Mouse (Mus musculus): ENCODE measurements at regions not wholly inside any gene's neighbourhood (a gene's known extent, or its start where the extent isn't known, plus 50 kb on each side); places are given as distances from the start of the nearest gene placed in this dataset.

GRCm38 (mm10) chrX:167069075-167069474 lies 140.0 kb downstream of the Tmsb4x start:
- 53% methylated on average over 2 of the region's 2 CpGs for WGBS
- no peak for ATAC-seq (replicated peaks; ENCODE audit: low FRiP score, low TSS enrichment, low read depth)

GRCm38 (mm10) chrX:167067918-167068317 lies 141.2 kb downstream of the Tmsb4x start:
- Histone ChIP-seq H3K9ac (ENCODE audit: low read length) (no peak overlapping the region), H3K4me1 (replicated peaks; ENCODE audit: control insufficient read depth, insufficient read depth, low read length) (no peaks in the 10 kb centered on the region), H3K36me3 (ENCODE audit: control insufficient read depth, insufficient read depth, low read length) (no peaks in the 10 kb centered on the region), H3K27ac (ENCODE audit: low read depth) (no peak overlapping the region), H3K4me2 (ENCODE audit: low read length) (no peak overlapping the region), H3K9me3 (ENCODE audit: control insufficient read depth, low read length) (no peaks in the 10 kb centered on the region), H3K4me3 (ENCODE audit: low read depth, low read length) (no peak overlapping the region), H3K27me3 (replicated peaks; ENCODE audit: control insufficient read depth, insufficient read depth, low read length) (peaks cover 17% of the 10 kb centered on the region; the same call in 1 of the 2 replicates)
- DNase-seq (ENCODE audit: low spot score) (no peak), ATAC-seq (replicated peaks; ENCODE audit: low FRiP score, low TSS enrichment, low read depth) (no peak)
- WGBS = 65% methylated on average over 3 of the region's 3 CpGs

More at GRCm38 (mm10) chrX:167069075-167069474, 140.0 kb downstream of the Tmsb4x start:
- Histone ChIP-seq H3K27ac (ENCODE audit: low read depth) (no peak overlapping the region), H3K4me2 (ENCODE audit: low read length) (no peak overlapping the region), H3K27me3 (replicated peaks; ENCODE audit: control insufficient read depth, insufficient read depth, low read length) (peaks cover 22% of the 10 kb centered on the region; the same call in 1 of the 2 replicates), H3K9ac (ENCODE audit: low read length) (no peak overlapping the region), H3K4me1 (replicated peaks; ENCODE audit: control insufficient read depth, insufficient read depth, low read length) (no peaks in the 10 kb centered on the region), H3K36me3 (ENCODE audit: control insufficient read depth, insufficient read depth, low read length) (no peaks in the 10 kb centered on the region), H3K9me3 (ENCODE audit: control insufficient read depth, low read length) (no peaks in the 10 kb centered on the region), H3K4me3 (ENCODE audit: low read depth, low read length) (no peak overlapping the region)
- no peak for DNase-seq (ENCODE audit: low spot score)

- ATAC-seq (replicated peaks; ENCODE audit: low FRiP score, low TSS enrichment, low read depth) = no peak
- Histone ChIP-seq H3K36me3 (ENCODE audit: control insufficient read depth, insufficient read depth, low read length) (no peaks in the 10 kb centered on the region), H3K4me2 (ENCODE audit: low read length) (no peak overlapping the region), H3K9ac (ENCODE audit: low read length) (no peak overlapping the region), H3K4me3 (ENCODE audit: low read depth, low read length) (no peak overlapping the region), H3K27me3 (replicated peaks; ENCODE audit: control insufficient read depth, insufficient read depth, low read length) (peaks cover 16% of the 10 kb centered on the region; the same call in 1 of the 2 replicates), H3K4me1 (replicated peaks; ENCODE audit: control insufficient read depth, insufficient read depth, low read length) (no peaks in the 10 kb centered on the region), H3K27ac (ENCODE audit: low read depth) (no peak overlapping the region), H3K9me3 (ENCODE audit: control insufficient read depth, low read length) (no peaks in the 10 kb centered on the region)
- WGBS = 56% methylated on average over 4 of the region's 4 CpGs
- no peak for DNase-seq (ENCODE audit: low spot score)
These were observed 145.2 kb downstream of the Tmsb4x start for GRCm38 (mm10) chrX:167063881-167064280.

GRCm38 (mm10) chrX:167052456-167052855 lies 156.7 kb downstream of the Tmsb4x start:
- H3K27ac ChIP-seq (ENCODE audit: low read depth) = no peak overlapping the region
- no peaks in the 10 kb centered on the region for H3K4me1 ChIP-seq (replicated peaks; ENCODE audit: control insufficient read depth, insufficient read depth, low read length)
- ATAC-seq (replicated peaks; ENCODE audit: low FRiP score, low TSS enrichment, low read depth) (no peak), DNase-seq (ENCODE audit: low spot score) (no peak)
- H3K27me3 ChIP-seq (replicated peaks; ENCODE audit: control insufficient read depth, insufficient read depth, low read length) = 0 out of 2 replicates have a peak, but pooled peaks cover 6% of the 10 kb centered on the region
- WGBS = 86% methylated on average over 10 of the region's 10 CpGs
- no peak overlapping the region for H3K9ac ChIP-seq (ENCODE audit: low read length)
- H3K9me3 ChIP-seq (ENCODE audit: control insufficient read depth, low read length) = no peaks in the 10 kb centered on the region
- H3K36me3 ChIP-seq (ENCODE audit: control insufficient read depth, insufficient read depth, low read length) = no peaks in the 10 kb centered on the region
- no peak overlapping the region for H3K4me2 ChIP-seq (ENCODE audit: low read length)
- no peak overlapping the region for H3K4me3 ChIP-seq (ENCODE audit: low read depth, low read length)

DNA sequence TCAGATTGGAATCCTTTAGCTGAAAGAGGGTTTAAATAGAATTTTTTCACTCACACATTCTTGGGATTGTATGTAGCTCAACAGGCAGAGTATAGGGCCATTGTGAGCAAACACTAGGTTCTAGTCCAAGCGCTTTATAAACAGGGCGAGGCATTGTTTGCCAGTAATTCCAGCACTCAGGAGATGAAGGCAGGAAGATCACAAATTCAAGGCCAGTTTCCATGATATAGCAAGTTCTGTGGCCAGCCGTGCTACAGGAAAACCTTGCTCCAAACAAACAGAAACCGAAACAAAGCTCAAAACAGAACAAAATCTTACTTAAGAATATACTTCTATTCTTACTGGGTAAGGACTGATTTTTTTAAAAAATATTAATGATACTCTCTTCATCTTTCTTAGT lies 159.0 kb downstream of the Tmsb4x start:
- no peak for ATAC-seq (replicated peaks; ENCODE audit: low FRiP score, low TSS enrichment, low read depth)

GRCm38 (mm10) chrX:167049191-167049968 lies 159.7 kb downstream of the Tmsb4x start:
- Histone ChIP-seq H3K27ac (ENCODE audit: low read depth) (no peak overlapping the region), H3K36me3 (ENCODE audit: control insufficient read depth, insufficient read depth, low read length) (no peaks in the 10 kb centered on the region), H3K9ac (ENCODE audit: low read length) (no peak overlapping the region), H3K27me3 (replicated peaks; ENCODE audit: control insufficient read depth, insufficient read depth, low read length) (0 out of 2 replicates have a peak, but pooled peaks cover 6% of the 10 kb centered on the region), H3K4me2 (ENCODE audit: low read length) (no peak overlapping the region), H3K9me3 (ENCODE audit: control insufficient read depth, low read length) (no peaks in the 10 kb centered on the region), H3K4me3 (ENCODE audit: low read depth, low read length) (no peak overlapping the region), H3K4me1 (replicated peaks; ENCODE audit: control insufficient read depth, insufficient read depth, low read length) (no peaks in the 10 kb centered on the region)
- no peak for ATAC-seq (replicated peaks; ENCODE audit: low FRiP score, low TSS enrichment, low read depth)
- WGBS = 73% methylated on average over 5 of the region's 5 CpGs
- no peak for DNase-seq (ENCODE audit: low spot score)

More for the DNA sequence above, 159.0 kb downstream of the Tmsb4x start:
- no peaks in the 10 kb centered on the region for H3K36me3 ChIP-seq (ENCODE audit: control insufficient read depth, insufficient read depth, low read length)
- no peak overlapping the region for H3K4me3 ChIP-seq (ENCODE audit: low read depth, low read length)
- no peak overlapping the region for H3K9ac ChIP-seq (ENCODE audit: low read length)
- H3K4me1 ChIP-seq (replicated peaks; ENCODE audit: control insufficient read depth, insufficient read depth, low read length) = no peaks in the 10 kb centered on the region
- H3K4me2 ChIP-seq (ENCODE audit: low read length) = no peak overlapping the region
- H3K27me3 ChIP-seq (replicated peaks; ENCODE audit: control insufficient read depth, insufficient read depth, low read length) = 0 out of 2 replicates have a peak, but pooled peaks cover 6% of the 10 kb centered on the region
- H3K9me3 ChIP-seq (ENCODE audit: control insufficient read depth, low read length) = no peaks in the 10 kb centered on the region
- no peak for DNase-seq (ENCODE audit: low spot score)
- H3K27ac ChIP-seq (ENCODE audit: low read depth) = no peak overlapping the region
- 80% methylated on average over 4 of the region's 4 CpGs for WGBS

GRCm38 (mm10) chrX:167037971-167038370 lies 171.1 kb downstream of the Tmsb4x start:
- no peak for ATAC-seq (replicated peaks; ENCODE audit: low FRiP score, low TSS enrichment, low read depth)
- H3K4me2 ChIP-seq (ENCODE audit: low read length) = no peak overlapping the region
- no peaks in the 10 kb centered on the region for H3K36me3 ChIP-seq (ENCODE audit: control insufficient read depth, insufficient read depth, low read length)
- no peaks in the 10 kb centered on the region for H3K4me1 ChIP-seq (replicated peaks; ENCODE audit: control insufficient read depth, insufficient read depth, low read length)
- H3K9me3 ChIP-seq (ENCODE audit: control insufficient read depth, low read length) = no peaks in the 10 kb centered on the region
- 0 out of 2 replicates have a peak, but pooled peaks cover 3% of the 10 kb centered on the region for H3K27me3 ChIP-seq (replicated peaks; ENCODE audit: control insufficient read depth, insufficient read depth, low read length)
- no peak overlapping the region for H3K27ac ChIP-seq (ENCODE audit: low read depth)
- DNase-seq (ENCODE audit: low spot score) = no peak
- no peak overlapping the region for H3K4me3 ChIP-seq (ENCODE audit: low read depth, low read length)
- no peak overlapping the region for H3K9ac ChIP-seq (ENCODE audit: low read length)

DNA sequence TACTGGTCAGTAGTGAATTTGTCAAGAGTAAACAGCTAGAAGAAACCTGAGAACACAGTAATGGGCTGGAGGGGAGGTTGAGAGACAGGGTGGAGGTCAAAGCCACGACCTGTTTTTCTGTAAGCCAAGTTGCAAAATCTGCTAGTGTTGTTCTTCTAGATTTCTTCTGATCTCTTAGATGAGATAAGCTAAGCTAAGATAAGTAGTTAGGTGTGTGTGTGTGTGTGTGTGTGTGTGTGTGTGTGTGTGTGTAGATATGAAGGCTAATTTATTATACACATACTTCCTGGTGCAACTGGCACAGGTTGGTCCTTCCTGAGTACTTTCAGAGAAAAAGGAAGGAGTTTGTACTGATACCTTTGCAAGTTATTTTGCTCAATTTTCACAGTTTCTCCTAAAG lies 172.8 kb downstream of the Tmsb4x start:
- Histone ChIP-seq H3K4me2 (ENCODE audit: low read length) (no peak overlapping the region), H3K27ac (ENCODE audit: low read depth) (no peak overlapping the region), H3K9ac (ENCODE audit: low read length) (no peak overlapping the region), H3K36me3 (ENCODE audit: control insufficient read depth, insufficient read depth, low read length) (no peaks in the 10 kb centered on the region), H3K27me3 (replicated peaks; ENCODE audit: control insufficient read depth, insufficient read depth, low read length) (0 out of 2 replicates have a peak, but pooled peaks cover 5% of the 10 kb centered on the region), H3K9me3 (ENCODE audit: control insufficient read depth, low read length) (no peaks in the 10 kb centered on the region), H3K4me1 (replicated peaks; ENCODE audit: control insufficient read depth, insufficient read depth, low read length) (no peaks in the 10 kb centered on the region), H3K4me3 (ENCODE audit: low read depth, low read length) (no peak overlapping the region)
- 47% methylated on average over 1 of the region's 1 CpGs for WGBS
- ATAC-seq (replicated peaks; ENCODE audit: low FRiP score, low TSS enrichment, low read depth) (no peak), DNase-seq (ENCODE audit: low spot score) (no peak)

DNA sequence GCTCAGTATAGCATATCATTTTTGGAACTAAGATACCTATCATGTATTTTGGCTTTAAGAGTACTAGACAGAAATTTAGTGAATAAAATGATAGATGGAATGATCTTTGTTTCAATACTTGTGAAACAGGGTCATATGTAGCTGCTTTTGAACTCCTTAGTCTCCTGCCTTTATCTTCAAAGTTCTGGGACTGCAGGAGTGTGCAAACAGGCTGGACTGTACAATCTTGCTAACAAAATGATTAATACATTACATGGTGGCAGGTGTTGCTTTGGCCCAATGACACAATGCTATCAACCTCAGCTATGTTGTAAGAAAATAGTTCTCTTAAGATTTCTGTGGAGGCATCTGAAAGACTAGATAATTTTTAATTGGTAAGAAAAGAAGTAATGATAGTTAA lies 173.5 kb downstream of the Tmsb4x start:
- no peaks in the 10 kb centered on the region for H3K9me3 ChIP-seq (ENCODE audit: control insufficient read depth, low read length)
- no peak overlapping the region for H3K27ac ChIP-seq (ENCODE audit: low read depth)
- ATAC-seq (replicated peaks; ENCODE audit: low FRiP score, low TSS enrichment, low read depth) (no peak), DNase-seq (ENCODE audit: low spot score) (no peak)
- no peak overlapping the region for H3K9ac ChIP-seq (ENCODE audit: low read length)
- H3K27me3 ChIP-seq (replicated peaks; ENCODE audit: control insufficient read depth, insufficient read depth, low read length) = 0 out of 2 replicates have a peak, but pooled peaks cover 5% of the 10 kb centered on the region
- no peak overlapping the region for H3K4me3 ChIP-seq (ENCODE audit: low read depth, low read length)
- H3K4me1 ChIP-seq (replicated peaks; ENCODE audit: control insufficient read depth, insufficient read depth, low read length) = no peaks in the 10 kb centered on the region
- no peaks in the 10 kb centered on the region for H3K36me3 ChIP-seq (ENCODE audit: control insufficient read depth, insufficient read depth, low read length)
- no peak overlapping the region for H3K4me2 ChIP-seq (ENCODE audit: low read length)

Data from intestine, embryonic 14.5 days (tissue).